Mouse (Mus musculus) hindbrain, embryonic 15.5 days (tissue): Measurements from ENCODE around the gene Gba2. TPM values are rescaled to one million over a fixed set of nuclear protein-coding genes. Genes with fewer than 3 reads are reported as not detected.

Experiments
- ATAC-seq: fragments of 200-750 bp; cut with Nextera tagmentation; 2 replicates; pipeline ENCODE4 v1.8.0; 2017; ENCODE audit warnings: low read depth, moderate number of reproducible peaks, moderate TSS enrichment; ENCODE audit not compliant: low FRiP score
- H3K27ac ChIP-seq: fragments of 300-500 bp; sonication (generic); replicated peaks from 2 replicates; pipeline ENCODE4 v1.5.1; 2015; ENCODE audit warnings: mild to moderate bottlenecking, inconsistent platforms
- H3K27me3 ChIP-seq: fragments of 300-500 bp; sonication (generic); 2 replicates; pipeline ENCODE4 v1.6.1; 2015; ENCODE audit warnings: control low read depth, inconsistent platforms
- H3K36me3 ChIP-seq: fragments of 300-500 bp; sonication (generic); 2 replicates; pipeline ENCODE4 v1.6.1; 2015; ENCODE audit warnings: control low read depth, inconsistent platforms
- H3K4me1 ChIP-seq: fragments of 300-500 bp; sonication (generic); replicated peaks from 2 replicates; pipeline ENCODE4 v1.6.1; 2015; ENCODE audit warnings: control low read depth, inconsistent platforms
- H3K4me2 ChIP-seq: fragments of 300-500 bp; sonication (generic); 2 replicates; pipeline ENCODE4 v1.6.1; 2015; ENCODE audit warnings: moderate library complexity, mild to moderate bottlenecking, inconsistent platforms
- H3K4me3 ChIP-seq: fragments of 300-500 bp; sonication (generic); 2 replicates; pipeline ENCODE4 v1.5.1; 2015; ENCODE audit warnings: mild to moderate bottlenecking, inconsistent platforms
- H3K9ac ChIP-seq: fragments of 300-500 bp; sonication (generic); 2 replicates; pipeline ENCODE4 v1.6.1; 2015; ENCODE audit warnings: inconsistent platforms
- H3K9me3 ChIP-seq: fragments of 300-500 bp; sonication (generic); 2 replicates; pipeline ENCODE4 v1.6.1; 2016; ENCODE audit warnings: control low read depth, inconsistent platforms
- WGBS: fragments of 180-500 bp; shearing (Covaris S2); methylation state at CpG from one replicate; pipeline ENCODE4 v1.1.7; 2015; 5-methylcytosine and 5-hydroxymethylcytosine counted together
- polyA plus RNA-seq: library from polyadenylated mRNA; unstranded; fragments of >200 nt; fragmentation: Nextera tagmentation; extraction: Ambion mirVana; gene quantifications from 2 replicates; pipeline ENCODE4 v1.2.1, GENCODE M21; 2015

Gba2 gene
- polyA plus RNA-seq, 1 experiment from 2014 or later = 63.4 TPM

DNA sequence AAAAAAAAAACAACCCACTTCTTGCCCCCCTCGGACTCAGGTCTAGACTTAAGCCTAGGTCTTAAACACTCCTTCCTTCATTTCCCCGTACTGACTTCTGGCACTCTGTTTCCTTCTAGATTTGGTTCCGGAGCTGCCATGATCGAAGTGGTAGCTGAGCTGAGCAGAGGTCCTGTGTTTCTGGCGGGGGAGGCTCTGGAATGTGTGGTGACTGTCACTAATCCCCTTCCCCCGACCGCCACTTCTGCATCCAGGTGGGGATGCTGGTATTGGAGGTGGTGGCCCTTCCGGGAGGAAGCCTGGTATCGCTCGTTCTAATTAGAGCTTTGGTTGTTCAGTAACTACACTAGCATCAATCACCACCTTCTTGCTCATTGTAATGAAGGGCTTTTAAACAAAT is 583 bp upstream of the Gba2 start:
- peak overlapping the region; percentile 90 for H3K9ac ChIP-seq
- H3K36me3 ChIP-seq = peaks cover 35% of the 10 kb centered on the region
- H3K9me3 ChIP-seq = no peaks in the 10 kb centered on the region
- peak overlapping the region; percentile 88 for H3K27ac ChIP-seq
- H3K4me2 ChIP-seq = peak overlapping the region; percentile 96
- WGBS = 7% methylated on average over 10 of the region's 10 CpGs
- peak overlapping the region; percentile 88 for H3K4me3 ChIP-seq
- no peaks in the 10 kb centered on the region for H3K27me3 ChIP-seq
- H3K4me1 ChIP-seq = peaks cover 49% of the 10 kb centered on the region
- no peak for ATAC-seq

- Histone ChIP-seq H3K4me2 (peak overlapping the region; percentile 96), H3K4me3 (peak overlapping the region; percentile 88), H3K36me3 (peaks cover 33% of the 10 kb centered on the region), H3K4me1 (peaks cover 49% of the 10 kb centered on the region), H3K9ac (peak overlapping the region; percentile 90), H3K27me3 (no peaks in the 10 kb centered on the region), H3K9me3 (no peaks in the 10 kb centered on the region), H3K27ac (no peak overlapping the region)
- WGBS = 46% methylated on average over 8 of the region's 8 CpGs
- no peak for ATAC-seq
Measured at GRCm38 (mm10) chr4:43577237-43577881, 1.3 kb downstream of the Gba2 start.

GRCm38 (mm10) chr4:43575356-43575755 is 3.3 kb downstream of the Gba2 start:
- Histone ChIP-seq H3K4me3 (peak overlapping the region; percentile 11; the same call in 1 of the 2 replicates), H3K27me3 (no peaks in the 10 kb centered on the region), H3K4me2 (peak overlapping the region; percentile 96), H3K36me3 (peaks cover 35% of the 10 kb centered on the region), H3K9me3 (no peaks in the 10 kb centered on the region), H3K4me1 (peaks cover 48% of the 10 kb centered on the region), H3K9ac (no peak overlapping the region), H3K27ac (no peak overlapping the region)
- WGBS = 43% methylated on average over 2 of the region's 2 CpGs
- ATAC-seq = no peak

DNA sequence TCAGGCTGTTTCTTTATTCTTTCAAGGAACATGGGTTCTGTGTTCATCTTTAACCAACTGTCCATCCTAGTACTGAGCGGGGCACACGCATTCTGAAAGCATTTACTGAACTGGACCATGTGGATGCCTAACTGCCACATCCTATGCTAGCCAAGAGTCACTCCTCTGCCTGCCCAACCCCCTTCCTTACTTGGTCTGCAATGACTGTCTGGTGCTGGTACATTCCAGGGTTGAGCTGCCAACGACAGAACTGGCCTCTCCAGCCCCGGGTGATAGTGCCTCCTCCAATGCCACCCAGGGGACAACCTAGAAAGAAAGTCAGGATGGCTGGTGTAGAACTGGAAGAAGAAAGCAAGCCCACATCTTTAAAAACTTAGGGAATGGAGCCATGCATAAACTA is 5.1 kb downstream of the Gba2 start:
- H3K4me2 ChIP-seq = no peak overlapping the region
- ATAC-seq = no peak
- no peak overlapping the region for H3K9ac ChIP-seq
- H3K4me1 ChIP-seq = peaks cover 36% of the 10 kb centered on the region
- whole genome bisulfite sequencing = 92% methylated on average over 4 of the region's 4 CpGs
- H3K4me3 ChIP-seq = no peak overlapping the region
- H3K27me3 ChIP-seq = no peaks in the 10 kb centered on the region
- H3K27ac ChIP-seq = no peak overlapping the region
- H3K36me3 ChIP-seq = peaks cover 50% of the 10 kb centered on the region
- H3K9me3 ChIP-seq = no peaks in the 10 kb centered on the region

- Histone ChIP-seq H3K36me3 (peaks cover 71% of the 10 kb centered on the region), H3K9ac (no peak overlapping the region), H3K4me1 (peaks cover 19% of the 10 kb centered on the region), H3K27me3 (no peaks in the 10 kb centered on the region), H3K4me2 (no peak overlapping the region), H3K9me3 (no peaks in the 10 kb centered on the region), H3K4me3 (no peak overlapping the region), H3K27ac (no peak overlapping the region)
- no peak for ATAC-seq
- WGBS = 84% methylated on average over 6 of the region's 6 CpGs
Measured at GRCm38 (mm10) chr4:43571395-43572045, 7.2 kb downstream of the Gba2 start.

DNA sequence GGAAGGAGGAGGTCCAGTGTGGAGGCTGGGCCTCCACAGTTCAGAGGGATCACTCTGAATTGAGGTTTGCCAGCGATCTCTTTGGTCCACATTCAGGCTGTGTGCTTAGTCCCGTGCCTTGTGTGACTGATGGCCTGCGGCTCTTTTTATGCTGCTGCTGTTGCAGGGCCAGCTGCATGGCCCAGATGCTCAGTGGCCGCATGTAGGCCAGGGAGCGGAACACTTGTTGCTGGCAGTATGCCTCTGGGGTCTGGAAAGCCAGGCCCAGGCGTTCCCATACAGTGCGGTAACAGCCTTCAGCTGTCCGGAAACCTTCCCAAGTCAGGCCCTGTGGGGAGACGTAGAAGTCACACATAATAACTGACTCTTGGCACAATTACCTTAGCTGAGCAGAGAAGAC is 11.5 kb downstream of the Gba2 start:
- Histone ChIP-seq H3K9me3 (no peaks in the 10 kb centered on the region), H3K4me3 (no peak overlapping the region), H3K4me2 (no peak overlapping the region), H3K36me3 (peaks cover 79% of the 10 kb centered on the region), H3K27ac (no peak overlapping the region), H3K4me1 (peaks cover 14% of the 10 kb centered on the region), H3K27me3 (no peaks in the 10 kb centered on the region), H3K9ac (no peak overlapping the region)
- 92% methylated on average over 9 of the region's 9 CpGs for WGBS
- ATAC-seq = no peak

DNA sequence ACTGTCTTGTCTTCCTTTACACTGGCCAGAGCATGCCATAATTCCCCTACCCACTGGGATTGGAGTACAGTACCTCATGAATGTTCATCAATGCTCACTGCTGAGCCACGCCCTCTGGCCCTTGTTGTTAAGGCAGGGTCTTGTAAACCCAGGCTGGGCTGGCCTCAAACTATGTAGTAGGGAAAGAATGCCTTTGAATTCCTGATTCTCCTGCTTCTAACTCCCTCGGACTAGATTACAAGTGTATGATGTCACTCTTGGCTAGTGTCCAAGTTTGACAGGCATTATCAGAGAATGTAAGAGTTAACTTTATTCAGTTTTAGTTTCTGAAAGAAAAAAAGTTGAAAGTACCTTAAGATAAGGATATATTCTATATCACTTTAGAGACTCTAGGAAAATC is 14.4 kb downstream of the Gba2 start:
- no peak overlapping the region for H3K27ac ChIP-seq
- H3K9me3 ChIP-seq = no peaks in the 10 kb centered on the region
- no peaks in the 10 kb centered on the region for H3K27me3 ChIP-seq
- no peak overlapping the region for H3K4me3 ChIP-seq
- no peak overlapping the region for H3K9ac ChIP-seq
- H3K4me2 ChIP-seq = no peak overlapping the region
- peaks cover 38% of the 10 kb centered on the region for H3K4me1 ChIP-seq
- ATAC-seq = no peak
- WGBS = 52% methylated on average over 2 of the region's 2 CpGs
- H3K36me3 ChIP-seq = peaks cover 50% of the 10 kb centered on the region

GRCm38 (mm10) chr4:43563601-43563875 is 15.1 kb downstream of the Gba2 start:
- Histone ChIP-seq H3K9ac (peak overlapping the region; percentile 93), H3K27ac (no peak overlapping the region; the same call in 1 of the 2 replicates), H3K4me2 (peak overlapping the region; percentile 87), H3K9me3 (no peaks in the 10 kb centered on the region), H3K4me1 (peaks cover 44% of the 10 kb centered on the region), H3K4me3 (peak overlapping the region; percentile 88), H3K36me3 (peaks cover 45% of the 10 kb centered on the region), H3K27me3 (no peaks in the 10 kb centered on the region)
- WGBS = 87% methylated on average over 4 of the region's 4 CpGs
- ATAC-seq = no peak

DNA sequence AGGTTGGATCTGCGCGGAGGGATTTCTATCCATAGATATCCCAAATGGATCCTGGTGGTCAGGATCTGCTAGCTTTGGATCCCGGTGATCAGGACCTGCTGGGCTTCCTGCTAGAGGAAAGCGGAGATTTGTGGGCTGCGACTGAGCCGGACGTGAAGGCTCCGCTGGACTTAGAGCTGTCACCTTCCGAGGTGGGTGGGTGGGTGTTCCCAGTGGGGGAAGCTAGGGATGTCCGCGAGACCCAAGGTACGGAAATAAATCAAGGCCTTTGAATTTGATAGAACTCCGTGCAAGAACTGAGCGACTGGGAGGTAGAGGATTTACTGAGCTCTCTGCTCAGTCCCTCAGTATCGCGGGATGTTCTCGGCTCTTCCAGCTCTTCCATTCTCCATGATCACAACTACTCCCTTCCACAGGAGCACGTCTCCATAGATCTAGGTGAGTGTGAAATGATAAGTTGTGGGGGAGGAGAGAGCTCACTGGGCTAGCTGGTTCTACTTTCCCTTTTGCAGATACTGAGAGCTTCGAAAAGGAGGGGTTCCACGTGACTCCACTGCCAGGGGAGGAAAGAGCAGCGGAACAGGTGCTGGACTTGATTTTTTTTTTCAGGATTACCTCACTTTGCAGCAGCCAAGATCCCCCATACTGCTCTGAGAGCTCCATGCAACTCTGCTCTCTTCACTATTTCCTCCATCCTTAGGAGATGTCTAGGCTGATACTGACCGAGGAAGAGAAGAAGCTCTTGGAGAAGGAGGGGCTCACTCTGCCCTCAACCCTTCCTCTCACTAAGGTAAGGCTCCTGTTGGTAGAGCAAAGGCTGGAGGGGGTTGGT is 15.7 kb downstream of the Gba2 start:
- peak; percentile 42; the same call in 1 of the 2 replicates for ATAC-seq
- H3K27me3 ChIP-seq = no peaks in the 10 kb centered on the region
- no peaks in the 10 kb centered on the region for H3K9me3 ChIP-seq
- peak overlapping the region; percentile 87 for H3K4me2 ChIP-seq
- peak overlapping the region; percentile 93 for H3K9ac ChIP-seq
- H3K4me1 ChIP-seq = peaks cover 49% of the 10 kb centered on the region
- 8% methylated on average over 22 of the region's 22 CpGs for WGBS
- peak overlapping the region; percentile 98 for H3K27ac ChIP-seq
- H3K4me3 ChIP-seq = peak overlapping the region; percentile 88
- peaks cover 40% of the 10 kb centered on the region for H3K36me3 ChIP-seq

GRCm38 (mm10) chr4:43561997-43562768 is 16.5 kb downstream of the Gba2 start, which contains the start of the genes Creb3 and Tln1:
Gene Creb3 (plus strand): TSS chr4:43562332.
Gene Tln1 (minus strand): TSS chr4:43562691.
- peaks cover 49% of the 10 kb centered on the region for H3K4me1 ChIP-seq
- peak within 1 kb of the TSS; percentile 88 for H3K4me3 ChIP-seq
- peak within 1 kb of the TSS; percentile 93 for H3K9ac ChIP-seq
- ATAC-seq = peak; percentile 96
- WGBS = under 1% methylated on average over 61 of the region's 62 CpGs
- H3K4me2 ChIP-seq = peak within 1 kb of the TSS; percentile 87
- H3K9me3 ChIP-seq = no peaks in the 10 kb centered on the region
- H3K27me3 ChIP-seq = no peaks in the 10 kb centered on the region
- H3K36me3 ChIP-seq = peaks cover 32% of the 10 kb centered on the region
- peak within 1 kb of the TSS; percentile 98 for H3K27ac ChIP-seq

DNA sequence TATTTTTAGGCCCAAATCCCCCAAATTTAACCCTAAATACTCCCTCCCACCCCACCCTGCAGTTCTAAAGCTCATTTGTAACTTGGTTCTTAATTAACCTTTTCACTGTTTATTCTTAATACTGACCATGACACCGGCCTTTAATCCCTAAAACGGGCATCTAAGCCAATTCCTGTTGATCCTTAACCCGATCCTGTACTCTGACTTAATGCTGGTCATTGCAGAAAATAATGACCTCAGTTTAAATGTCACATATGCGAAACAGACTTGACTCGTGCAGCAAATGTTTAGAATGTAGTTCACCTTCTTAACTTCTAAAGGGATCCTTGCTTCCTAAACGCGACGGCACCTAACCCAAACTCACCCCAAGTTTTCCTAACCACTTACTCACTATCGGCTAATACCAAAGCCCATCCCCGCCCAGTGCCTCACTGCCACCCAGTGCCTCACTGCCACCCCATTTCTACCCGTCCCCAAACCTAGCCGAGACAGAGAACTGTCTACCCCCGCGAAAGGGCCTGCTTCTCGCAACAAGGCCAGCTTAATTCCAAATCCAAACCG is 17.2 kb downstream of the Gba2 start:
- peak overlapping the region; percentile 93 for H3K9ac ChIP-seq
- H3K27me3 ChIP-seq = no peaks in the 10 kb centered on the region
- peak overlapping the region; percentile 87 for H3K4me2 ChIP-seq
- no peak for ATAC-seq
- H3K36me3 ChIP-seq = peaks cover 25% of the 10 kb centered on the region
- H3K4me1 ChIP-seq = peaks cover 49% of the 10 kb centered on the region
- H3K9me3 ChIP-seq = no peaks in the 10 kb centered on the region
- H3K4me3 ChIP-seq = peak overlapping the region; percentile 88
- 3% methylated on average over 16 of the region's 16 CpGs for WGBS
- peak overlapping the region; percentile 98 for H3K27ac ChIP-seq
